Mouse (Mus musculus): ENCODE results near the gene Erfe. TPM values are rescaled to one million over a fixed set of nuclear protein-coding genes. Genes with fewer than 3 reads are reported as not detected.
A peak's percentile ranks its signal among the peaks of the same experiment; 100 is the strongest.

Erfe gene
- polyA plus RNA-seq, 1 experiment from 2014 or later: 0.17 TPM

GRCm38 (mm10) chr1:91398260-91399062 lies 32.2 kb downstream of the Erfe start, which contains the start of gene Ilkap:
Ilkap (minus strand) TSS chr1:91398815.
- no peaks in the 10 kb centered on the region for H3K9me3 ChIP-seq (ENCODE audit: control insufficient read depth, low read length)
- H3K36me3 ChIP-seq (ENCODE audit: control insufficient read depth, insufficient read depth, low read length): no peaks in the 10 kb centered on the region; the same call in 1 of the 2 replicates
- peak within 1 kb of the TSS; percentile 88 for H3K27ac ChIP-seq (ENCODE audit: low read depth, low read length)
- peaks cover 17% of the 10 kb centered on the region for H3K4me1 ChIP-seq (ENCODE audit: control insufficient read depth, insufficient read depth, low read length)
- under 1% methylated on average over 88 of the region's 91 CpGs for WGBS
- ATAC-seq (ENCODE audit: low read depth): peak; percentile 98
- peak within 1 kb of the TSS; percentile 95 for H3K4me3 ChIP-seq (ENCODE audit: low read depth, low read length)
- peak within 1 kb of the TSS; percentile 95 for H3K4me2 ChIP-seq (ENCODE audit: low read depth, low read length)
- no peaks in the 10 kb centered on the region for H3K27me3 ChIP-seq (ENCODE audit: control insufficient read depth, insufficient read depth, low read length)
- peak within 1 kb of the TSS; percentile 84 for H3K9ac ChIP-seq (replicated peaks; ENCODE audit: low read depth, low read length)

DNA sequence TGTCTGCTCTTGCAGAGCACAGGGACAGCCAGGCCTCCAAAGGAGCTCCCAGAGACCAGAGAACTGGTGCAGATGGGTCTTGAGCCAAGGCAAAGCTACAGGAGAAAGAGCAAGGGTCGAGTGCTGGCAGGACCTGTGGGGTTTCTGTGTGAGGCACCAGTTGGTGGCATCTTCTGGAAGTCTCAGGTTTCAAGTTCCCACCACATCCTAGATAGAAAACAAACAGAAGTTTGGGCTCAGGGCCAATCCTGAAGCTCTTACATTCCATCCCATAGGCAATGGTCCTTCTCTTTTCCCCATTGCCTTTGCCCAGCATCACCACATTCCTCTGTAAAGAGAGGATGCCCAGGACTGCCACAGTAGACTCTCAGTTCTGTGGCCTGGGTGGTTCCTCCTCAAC lies 38.7 kb downstream of the Erfe start:
- Histone ChIP-seq H3K9me3 (ENCODE audit: control insufficient read depth, low read length) (no peaks in the 10 kb centered on the region), H3K36me3 (ENCODE audit: control insufficient read depth, insufficient read depth, low read length) (no peaks in the 10 kb centered on the region), H3K27me3 (ENCODE audit: control insufficient read depth, insufficient read depth, low read length) (no peaks in the 10 kb centered on the region), H3K4me2 (ENCODE audit: low read depth, low read length) (no peak overlapping the region), H3K4me1 (ENCODE audit: control insufficient read depth, insufficient read depth, low read length) (no peaks in the 10 kb centered on the region), H3K4me3 (ENCODE audit: low read depth, low read length) (no peak overlapping the region), H3K9ac (replicated peaks; ENCODE audit: low read depth, low read length) (no peak overlapping the region), H3K27ac (ENCODE audit: low read depth, low read length) (no peak overlapping the region)
- ATAC-seq (ENCODE audit: low read depth): no peak
- WGBS: 14% methylated on average over 1 of the region's 1 CpGs

DNA sequence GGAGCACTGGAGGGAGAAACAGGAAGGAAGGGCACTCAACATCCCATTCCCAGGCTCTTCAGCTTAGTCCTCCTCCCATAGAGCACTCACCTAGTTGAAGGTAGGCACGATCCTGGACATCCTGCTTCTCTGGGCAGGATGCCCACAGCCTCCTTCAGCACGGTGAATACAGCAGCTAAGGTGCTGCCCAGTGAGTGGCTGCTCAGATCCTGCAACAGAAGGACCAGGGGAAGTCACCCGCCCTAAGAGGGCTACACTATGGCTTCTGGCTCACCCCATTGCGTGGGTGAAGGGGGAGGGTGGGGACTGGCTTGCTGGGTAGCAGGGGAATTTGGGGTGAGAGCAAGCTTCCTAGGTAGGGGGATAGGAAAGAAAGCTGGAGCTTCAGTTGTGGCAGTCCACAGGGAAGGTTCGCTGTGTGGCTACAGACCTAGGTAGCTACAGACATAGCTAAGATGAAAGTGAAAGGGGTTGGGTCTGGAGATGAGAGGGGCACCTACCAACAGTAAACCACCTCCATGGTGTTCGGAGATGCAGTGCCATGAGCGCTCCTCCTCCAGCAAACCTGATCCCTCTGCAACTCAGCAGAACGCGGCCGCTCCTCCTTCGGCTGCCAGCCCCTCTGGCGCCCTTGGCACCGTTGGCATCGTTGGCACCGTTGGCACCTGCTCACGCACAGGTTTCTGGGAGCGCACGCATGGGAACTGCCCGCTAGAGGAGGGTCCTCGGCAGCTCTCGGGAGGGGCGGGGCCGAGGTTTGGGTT lies 39.4 kb downstream of the Erfe start:
- H3K9ac ChIP-seq (replicated peaks; ENCODE audit: low read depth, low read length): no peak overlapping the region
- WGBS: 52% methylated on average over 23 of the region's 23 CpGs
- H3K4me3 ChIP-seq (ENCODE audit: low read depth, low read length): no peak overlapping the region
- H3K4me1 ChIP-seq (ENCODE audit: control insufficient read depth, insufficient read depth, low read length): no peaks in the 10 kb centered on the region
- H3K27ac ChIP-seq (ENCODE audit: low read depth, low read length): no peak overlapping the region
- H3K36me3 ChIP-seq (ENCODE audit: control insufficient read depth, insufficient read depth, low read length): no peaks in the 10 kb centered on the region
- H3K4me2 ChIP-seq (ENCODE audit: low read depth, low read length): no peak overlapping the region
- no peaks in the 10 kb centered on the region for H3K27me3 ChIP-seq (ENCODE audit: control insufficient read depth, insufficient read depth, low read length)
- no peaks in the 10 kb centered on the region for H3K9me3 ChIP-seq (ENCODE audit: control insufficient read depth, low read length)
- 0 out of 2 replicates have a peak, but pooled peaks have one; percentile 31 for ATAC-seq (ENCODE audit: low read depth)

GRCm38 (mm10) chr1:91407819-91408218 lies 41.6 kb downstream of the Erfe start:
- H3K9ac ChIP-seq (replicated peaks; ENCODE audit: low read depth, low read length): no peak overlapping the region
- H3K9me3 ChIP-seq (ENCODE audit: control insufficient read depth, low read length): no peaks in the 10 kb centered on the region
- WGBS: 82% methylated on average over 4 of the region's 4 CpGs
- peaks cover 10% of the 10 kb centered on the region for H3K4me1 ChIP-seq (ENCODE audit: control insufficient read depth, insufficient read depth, low read length)
- no peak overlapping the region for H3K4me3 ChIP-seq (ENCODE audit: low read depth, low read length)
- no peaks in the 10 kb centered on the region for H3K36me3 ChIP-seq (ENCODE audit: control insufficient read depth, insufficient read depth, low read length)
- H3K27me3 ChIP-seq (ENCODE audit: control insufficient read depth, insufficient read depth, low read length): no peaks in the 10 kb centered on the region
- no peak overlapping the region for H3K4me2 ChIP-seq (ENCODE audit: low read depth, low read length)
- no peak overlapping the region for H3K27ac ChIP-seq (ENCODE audit: low read depth, low read length)
- no peak for ATAC-seq (ENCODE audit: low read depth)

DNA sequence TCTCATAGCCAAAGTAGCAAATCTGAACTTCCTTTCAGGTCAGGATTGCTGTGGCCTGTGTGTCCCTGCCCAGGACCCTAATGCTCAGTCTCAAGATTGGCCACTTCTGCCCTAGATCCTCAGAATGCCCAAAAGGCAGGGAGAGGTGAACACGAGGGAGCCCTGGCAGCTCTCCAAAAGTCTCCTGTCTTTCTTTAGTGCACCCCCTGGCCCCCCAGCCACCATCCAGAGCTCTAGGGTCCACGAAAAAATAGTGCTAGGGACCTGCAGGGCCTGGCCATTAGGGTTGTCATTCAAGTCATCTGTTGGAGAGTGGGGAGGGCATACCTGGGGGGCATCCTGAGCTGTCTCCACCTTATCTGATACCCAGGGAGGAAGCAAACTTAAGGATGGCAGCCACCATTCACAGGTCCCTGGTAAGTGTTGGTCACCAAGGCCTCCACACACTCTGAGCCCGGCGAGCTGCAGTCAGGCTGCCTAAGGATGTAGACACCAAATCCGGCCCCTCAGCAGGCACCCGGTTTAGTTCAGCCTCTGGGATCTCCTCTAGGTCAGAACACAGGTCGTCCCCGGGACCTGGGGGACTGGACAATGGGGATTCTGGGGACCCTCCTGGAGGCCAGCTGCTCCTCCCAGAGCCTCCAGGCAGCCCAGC lies 45.5 kb downstream of the Erfe start:
- peak overlapping the region; percentile 84 for H3K4me3 ChIP-seq (ENCODE audit: low read depth, low read length)
- H3K9me3 ChIP-seq (ENCODE audit: control insufficient read depth, low read length): no peaks in the 10 kb centered on the region
- peak overlapping the region; percentile 88; the same call in 1 of the 2 replicates for H3K9ac ChIP-seq (replicated peaks; ENCODE audit: low read depth, low read length)
- H3K4me1 ChIP-seq (ENCODE audit: control insufficient read depth, insufficient read depth, low read length): peaks cover 19% of the 10 kb centered on the region
- H3K4me2 ChIP-seq (ENCODE audit: low read depth, low read length): peak overlapping the region; percentile 98
- no peaks in the 10 kb centered on the region for H3K27me3 ChIP-seq (ENCODE audit: control insufficient read depth, insufficient read depth, low read length)
- peaks cover 4% of the 10 kb centered on the region; the same call in 1 of the 2 replicates for H3K36me3 ChIP-seq (ENCODE audit: control insufficient read depth, insufficient read depth, low read length)
- ATAC-seq (ENCODE audit: low read depth): no peak
- H3K27ac ChIP-seq (ENCODE audit: low read depth, low read length): no peak overlapping the region
- 53% methylated on average over 8 of the region's 8 CpGs for WGBS

GRCm38 (mm10) chr1:91412286-91413029 lies 46.2 kb downstream of the Erfe start:
- no peaks in the 10 kb centered on the region for H3K9me3 ChIP-seq (ENCODE audit: control insufficient read depth, low read length)
- H3K4me3 ChIP-seq (ENCODE audit: low read depth, low read length): peak overlapping the region; percentile 84
- 1% methylated on average over 63 of the region's 65 CpGs for WGBS
- H3K27ac ChIP-seq (ENCODE audit: low read depth, low read length): peak overlapping the region; percentile 91
- H3K4me2 ChIP-seq (ENCODE audit: low read depth, low read length): peak overlapping the region; percentile 98
- H3K9ac ChIP-seq (replicated peaks; ENCODE audit: low read depth, low read length): peak overlapping the region; percentile 88
- H3K36me3 ChIP-seq (ENCODE audit: control insufficient read depth, insufficient read depth, low read length): peaks cover 5% of the 10 kb centered on the region; the same call in 1 of the 2 replicates
- H3K27me3 ChIP-seq (ENCODE audit: control insufficient read depth, insufficient read depth, low read length): no peaks in the 10 kb centered on the region
- ATAC-seq (ENCODE audit: low read depth): peak; percentile 47
- peaks cover 19% of the 10 kb centered on the region for H3K4me1 ChIP-seq (ENCODE audit: control insufficient read depth, insufficient read depth, low read length)

GRCm38 (mm10) chr1:91413030-91413506 lies 46.8 kb downstream of the Erfe start:
- Histone ChIP-seq H3K4me3 (ENCODE audit: low read depth, low read length) (peak overlapping the region; percentile 84), H3K27me3 (ENCODE audit: control insufficient read depth, insufficient read depth, low read length) (no peaks in the 10 kb centered on the region), H3K4me1 (ENCODE audit: control insufficient read depth, insufficient read depth, low read length) (peaks cover 19% of the 10 kb centered on the region), H3K27ac (ENCODE audit: low read depth, low read length) (peak overlapping the region; percentile 91), H3K9ac (replicated peaks; ENCODE audit: low read depth, low read length) (peak overlapping the region; percentile 88), H3K9me3 (ENCODE audit: control insufficient read depth, low read length) (no peaks in the 10 kb centered on the region), H3K36me3 (ENCODE audit: control insufficient read depth, insufficient read depth, low read length) (peaks cover 5% of the 10 kb centered on the region; the same call in 1 of the 2 replicates), H3K4me2 (ENCODE audit: low read depth, low read length) (peak overlapping the region; percentile 98)
- ATAC-seq (ENCODE audit: low read depth): peak; percentile 94
- under 1% methylated on average over 34 of the region's 34 CpGs for WGBS

- Histone ChIP-seq H3K27ac (ENCODE audit: low read depth, low read length) (peak overlapping the region; percentile 91), H3K9me3 (ENCODE audit: control insufficient read depth, low read length) (no peaks in the 10 kb centered on the region), H3K27me3 (ENCODE audit: control insufficient read depth, insufficient read depth, low read length) (no peaks in the 10 kb centered on the region), H3K4me3 (ENCODE audit: low read depth, low read length) (peak overlapping the region; percentile 84), H3K4me1 (ENCODE audit: control insufficient read depth, insufficient read depth, low read length) (peaks cover 19% of the 10 kb centered on the region), H3K4me2 (ENCODE audit: low read depth, low read length) (peak overlapping the region; percentile 98), H3K36me3 (ENCODE audit: control insufficient read depth, insufficient read depth, low read length) (peaks cover 5% of the 10 kb centered on the region; the same call in 1 of the 2 replicates), H3K9ac (replicated peaks; ENCODE audit: low read depth, low read length) (peak overlapping the region; percentile 88)
- 0% methylated on average over 14 of the region's 14 CpGs for WGBS
- no peak; the same call in 1 of the 2 replicates for ATAC-seq (ENCODE audit: low read depth)
Observed at GRCm38 (mm10) chr1:91413536-91413897, 47.3 kb downstream of the Erfe start.
